Mouse (Mus musculus): ENCODE results near the gene Kcng3. TPM values are rescaled to one million over a fixed set of nuclear protein-coding genes. Genes with fewer than 3 reads are reported as not detected.
A peak's percentile ranks its signal among the peaks of the same experiment; 100 is the strongest.

Gene Kcng3
- total RNA-seq (2021): 10 to 100 TPM; 10.6 to 11.7 TPM
- long read RNA-seq, experiment 1: 0 reads
- long read RNA-seq, experiment 2: 0 reads

DNA sequence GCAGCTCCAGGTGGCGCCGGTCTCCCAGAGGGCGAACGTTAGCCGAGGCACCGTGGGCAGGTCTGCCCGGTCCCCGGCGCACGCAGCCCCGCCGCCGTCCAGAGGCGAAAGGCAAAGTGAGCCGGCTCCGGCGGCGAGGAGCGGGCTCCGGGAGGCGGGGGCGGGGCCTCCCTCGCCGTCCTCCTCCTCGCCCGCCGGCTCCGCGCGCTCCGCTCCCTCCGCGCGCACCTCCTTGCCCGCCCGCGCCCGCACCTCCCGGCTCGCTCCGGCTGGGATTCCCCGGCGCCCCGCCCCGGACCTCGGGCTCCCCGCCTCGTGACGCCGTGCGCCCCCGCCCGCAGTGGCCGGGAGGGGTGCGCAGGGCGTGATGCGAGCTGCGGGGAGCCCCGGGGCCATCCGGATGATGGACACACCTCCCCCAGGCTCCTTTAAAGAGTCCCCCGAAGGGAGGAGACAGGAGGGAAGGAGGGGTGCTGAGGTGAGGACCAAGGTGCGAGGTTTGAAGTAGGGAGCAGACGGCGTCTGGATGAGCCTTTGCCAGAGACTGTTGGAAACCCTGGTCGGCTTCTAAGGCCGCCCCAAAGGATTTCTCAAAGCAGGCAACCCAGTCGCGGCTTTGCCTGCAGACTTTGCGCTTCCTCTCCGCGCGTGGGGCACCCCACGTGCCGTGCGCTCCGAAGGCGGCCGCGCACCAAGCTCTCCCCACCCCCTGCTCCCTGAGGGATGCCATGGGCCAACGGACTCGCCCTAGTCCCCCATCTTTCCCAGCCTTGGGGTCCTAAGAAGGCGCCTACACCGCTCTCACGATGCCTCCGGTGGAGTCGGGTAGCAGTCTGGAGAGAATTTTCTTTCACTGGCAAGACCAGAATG lies at the start of gene Kcng3:
TSS of gene Kcng3 (minus strand) at position 113 of the 870 bp plus-strand sequence.
- peak; percentile 24 to 59 for DNase-seq (ENCODE audit: low spot score in 2 of 2)

DNA sequence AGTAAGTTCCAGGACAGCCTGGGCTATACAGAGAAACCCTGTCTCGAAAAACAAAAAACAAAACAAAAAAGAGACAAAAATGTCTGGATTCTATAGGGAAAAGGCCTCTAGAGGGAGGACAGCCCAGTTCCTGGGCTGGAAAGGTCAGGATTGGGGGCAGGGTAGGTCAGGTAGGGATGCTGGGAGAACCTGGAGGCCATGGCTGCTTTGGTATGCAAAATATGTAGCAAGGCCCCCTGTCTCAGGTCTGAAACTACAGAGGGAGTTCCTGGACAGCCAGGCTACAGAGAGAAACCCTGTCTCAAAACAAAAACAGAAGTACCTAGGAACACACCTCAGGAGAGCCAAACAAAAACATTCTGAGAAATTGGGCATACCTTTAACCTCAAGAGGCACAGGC lies 45.7 kb upstream of the Kcng3 start:
- no peak for DNase-seq (ENCODE audit: low spot score in 2 of 2)

DNA sequence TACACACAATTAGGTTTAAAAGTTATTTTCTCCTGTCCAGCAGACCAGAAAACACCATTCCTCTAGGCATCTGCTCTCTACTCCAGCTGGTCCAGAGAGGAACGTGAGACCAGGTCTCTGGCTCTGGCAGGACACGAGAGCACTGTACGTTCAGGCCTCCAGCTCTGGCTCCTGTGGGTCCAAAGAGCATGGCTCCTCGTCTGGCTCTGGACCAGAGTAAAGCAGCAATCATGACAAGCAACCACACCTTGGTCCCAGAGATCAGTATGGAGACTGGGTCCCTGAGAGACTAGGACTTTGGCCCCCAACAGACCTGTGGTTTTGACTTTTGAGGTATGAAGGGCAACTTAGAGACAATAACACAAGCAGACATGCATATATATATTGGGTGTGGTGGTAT lies 41.0 kb upstream of the Kcng3 start:
- DNase-seq (ENCODE audit: low spot score in 2 of 2): no peak

DNA sequence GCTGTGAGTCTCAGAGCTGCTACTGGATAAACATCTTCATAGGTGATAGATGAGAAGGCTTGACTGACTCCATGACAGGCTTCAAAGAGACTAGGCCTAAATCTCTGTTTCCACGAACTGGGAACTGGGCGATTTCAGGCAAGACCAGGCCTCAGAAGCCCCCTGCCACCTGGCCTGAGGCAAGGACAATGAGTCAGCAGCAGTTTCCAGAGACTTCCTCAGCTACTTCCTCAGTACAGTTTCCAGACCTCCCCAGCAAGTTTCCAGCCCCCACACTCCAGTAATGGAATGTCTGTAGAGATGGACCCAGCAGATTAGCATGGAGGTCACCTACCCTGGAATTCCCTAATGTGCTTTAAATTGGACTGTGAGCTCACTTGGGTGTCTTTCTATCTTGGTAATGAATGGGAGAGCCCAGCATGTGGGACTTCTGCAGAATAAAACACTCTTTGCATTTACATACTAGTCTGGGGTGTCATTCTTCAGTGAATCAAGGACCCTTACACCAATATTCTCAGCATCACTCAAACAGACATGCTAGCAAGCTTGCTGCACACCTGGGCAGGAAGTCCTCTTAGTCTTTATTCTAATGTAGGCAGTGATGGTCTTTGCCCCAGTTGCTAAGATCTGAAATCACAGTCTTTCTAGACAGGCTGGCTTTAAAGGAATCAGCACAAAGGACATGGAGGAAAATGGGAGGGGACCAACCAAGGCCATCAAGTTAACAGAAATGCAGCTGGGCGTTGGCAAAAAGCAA lies 36.4 kb upstream of the Kcng3 start:
- DNase-seq (ENCODE audit: low spot score in 2 of 2): no peak

DNA sequence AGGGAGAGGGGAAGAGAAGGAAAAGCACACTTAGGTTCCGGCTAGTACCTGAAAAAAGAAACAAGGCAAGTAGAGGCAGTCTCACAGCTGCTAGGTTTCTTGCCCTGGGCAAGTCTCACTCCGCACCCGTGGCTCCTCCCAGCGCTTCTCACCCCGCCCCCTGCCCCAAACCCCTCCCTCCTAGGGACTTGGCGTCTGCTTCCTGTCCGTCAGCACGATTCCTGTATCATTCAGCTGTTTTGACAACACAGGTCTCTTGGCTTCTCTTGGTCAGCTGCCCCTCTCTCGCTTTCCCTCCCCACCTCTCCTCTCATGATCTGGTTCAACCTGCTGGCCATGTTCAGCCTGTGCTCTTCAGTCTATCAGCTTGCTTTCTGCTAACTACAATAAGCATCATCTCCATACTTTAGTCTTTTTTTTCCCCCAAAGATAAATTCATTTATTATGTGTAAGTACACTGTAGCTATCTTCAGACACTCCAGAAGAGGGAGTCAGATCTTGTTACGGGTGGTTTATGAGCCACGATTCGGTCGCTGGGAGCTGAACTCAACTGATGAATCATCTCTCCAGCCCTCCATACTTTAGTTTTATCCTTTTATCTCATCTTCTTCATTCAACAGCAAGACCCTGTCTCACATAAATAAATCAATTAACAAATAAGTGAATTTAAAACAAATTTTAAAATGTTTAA lies 35.0 kb upstream of the Kcng3 start:
- no peak for DNase-seq (ENCODE audit: low spot score in 2 of 2)

DNA sequence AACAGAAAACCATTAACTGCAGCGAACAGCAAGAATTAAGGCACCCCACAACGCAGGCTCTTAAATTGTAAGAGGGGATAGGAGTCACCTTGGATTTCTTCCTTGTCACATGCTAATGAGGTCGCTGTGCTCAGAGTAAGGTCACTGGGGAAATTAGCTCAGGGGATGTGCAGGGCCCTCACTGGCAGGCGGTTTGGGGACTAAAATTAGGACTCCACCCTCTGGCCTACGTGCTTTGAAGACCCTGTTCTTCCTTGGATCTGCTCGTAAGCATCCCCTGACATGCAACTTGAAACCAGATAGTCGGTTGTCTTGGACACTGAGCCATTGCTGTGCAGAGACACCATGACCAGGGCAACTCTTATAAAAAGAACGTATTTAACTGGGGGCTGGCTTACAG lies 33.1 kb upstream of the Kcng3 start:
- no peak for DNase-seq (ENCODE audit: low spot score in 2 of 2)

DNA sequence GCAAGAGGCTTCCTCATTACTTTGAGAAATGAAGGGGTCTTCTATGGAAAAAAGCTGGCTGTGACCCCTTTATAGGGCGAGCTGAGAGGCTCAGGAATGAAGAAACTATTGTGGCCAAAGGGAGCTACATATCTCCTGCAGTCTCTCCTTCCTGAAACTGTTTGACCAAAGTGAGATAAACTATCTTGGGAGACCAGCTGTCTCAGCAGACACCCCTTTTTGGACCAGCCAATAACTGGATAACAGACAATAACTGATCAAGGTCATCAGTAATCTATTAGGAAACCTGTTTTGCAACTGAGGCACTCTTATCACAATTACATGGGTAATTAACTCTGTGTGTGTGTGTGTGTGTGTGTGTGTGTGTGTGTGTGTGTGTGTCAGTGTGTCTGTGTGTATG lies 27.2 kb upstream of the Kcng3 start:
- no peak for DNase-seq (ENCODE audit: low spot score in 2 of 2)

DNA sequence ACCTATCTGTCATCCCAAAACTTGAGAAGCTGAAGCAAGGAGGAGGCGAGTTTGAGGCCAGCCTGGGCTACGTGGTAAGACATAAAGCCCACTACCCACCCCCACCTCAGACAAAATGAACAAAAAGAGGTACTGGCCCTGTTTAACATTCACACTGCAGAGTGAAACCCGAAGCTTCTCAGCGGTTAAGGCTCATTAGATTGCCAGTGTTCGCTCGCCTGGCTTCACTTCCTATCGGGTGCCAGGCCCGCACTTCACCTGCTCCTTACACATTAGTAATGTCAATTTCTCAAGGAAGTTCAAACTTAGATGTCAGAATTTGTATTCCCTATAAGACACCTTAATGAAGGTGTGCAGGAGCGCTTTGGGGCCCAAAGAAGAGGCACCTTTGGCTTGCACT lies 25.7 kb upstream of the Kcng3 start:
- no peak for DNase-seq (ENCODE audit: low spot score in 2 of 2)

DNA sequence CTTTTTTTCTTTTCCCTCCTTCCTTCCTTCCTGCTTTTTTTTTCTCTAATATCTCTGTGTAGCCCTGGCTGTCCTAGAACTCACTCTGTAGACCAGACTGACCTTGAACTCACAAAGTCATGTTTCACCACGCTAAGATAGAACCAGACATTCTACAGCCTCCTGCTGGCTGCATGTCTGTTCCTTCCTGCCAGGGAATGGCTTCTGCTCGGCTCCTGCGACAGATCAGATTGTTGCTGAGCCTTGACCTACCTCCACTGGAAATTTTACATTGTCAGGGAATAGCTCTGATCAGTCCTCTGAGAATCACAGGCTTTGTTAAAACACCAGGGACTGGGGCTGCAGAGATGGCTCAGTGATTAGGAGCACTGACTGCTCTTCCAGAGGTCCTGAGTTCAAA lies 24.0 kb upstream of the Kcng3 start:
- DNase-seq (ENCODE audit: low spot score in 2 of 2): no peak

DNA sequence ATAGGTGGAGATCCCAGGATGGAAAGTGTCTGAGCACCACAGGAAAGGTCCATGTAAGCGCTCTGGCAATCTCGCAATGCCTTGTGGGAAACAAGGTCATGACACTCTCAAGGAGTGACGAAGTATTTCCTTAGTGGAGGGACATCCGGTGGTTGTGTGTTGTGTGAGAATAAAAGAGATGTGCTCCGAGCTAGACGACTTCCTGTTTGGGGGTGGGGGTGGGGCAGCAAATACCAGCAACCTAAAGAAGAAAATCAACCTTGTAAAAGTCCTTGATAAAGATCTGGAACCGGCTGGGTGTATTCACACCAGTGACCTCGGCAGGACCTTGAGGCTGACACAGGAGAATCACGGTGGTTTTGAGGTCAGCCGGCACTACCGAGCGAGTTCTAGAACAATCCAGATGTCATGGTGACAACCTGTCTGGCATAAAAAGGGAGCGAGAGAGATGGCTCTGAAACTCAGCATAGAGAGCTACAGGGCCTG lies 23.0 kb upstream of the Kcng3 start:
- DNase-seq (ENCODE audit: low spot score in 2 of 2): no peak

DNA sequence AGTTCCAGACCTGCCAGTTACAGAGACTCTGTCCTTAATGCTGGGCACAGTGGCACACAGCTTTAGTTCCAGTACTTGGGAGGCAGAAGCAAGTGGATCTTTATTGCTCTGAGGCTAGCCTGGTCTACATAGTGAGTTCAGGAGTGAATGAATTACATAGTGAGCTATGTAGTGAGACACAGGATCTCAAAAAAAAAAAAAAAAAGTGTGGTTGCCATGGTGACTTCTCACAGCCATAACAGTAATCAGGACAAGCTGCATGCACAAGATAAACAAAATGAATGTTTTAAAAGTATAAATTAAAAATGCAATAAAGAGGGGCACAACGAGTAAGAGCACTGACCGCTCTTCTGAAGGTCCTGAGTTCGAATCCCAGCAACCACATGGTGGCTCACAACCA lies 21.9 kb upstream of the Kcng3 start:
- DNase-seq (ENCODE audit: low spot score in 2 of 2): no peak

DNA sequence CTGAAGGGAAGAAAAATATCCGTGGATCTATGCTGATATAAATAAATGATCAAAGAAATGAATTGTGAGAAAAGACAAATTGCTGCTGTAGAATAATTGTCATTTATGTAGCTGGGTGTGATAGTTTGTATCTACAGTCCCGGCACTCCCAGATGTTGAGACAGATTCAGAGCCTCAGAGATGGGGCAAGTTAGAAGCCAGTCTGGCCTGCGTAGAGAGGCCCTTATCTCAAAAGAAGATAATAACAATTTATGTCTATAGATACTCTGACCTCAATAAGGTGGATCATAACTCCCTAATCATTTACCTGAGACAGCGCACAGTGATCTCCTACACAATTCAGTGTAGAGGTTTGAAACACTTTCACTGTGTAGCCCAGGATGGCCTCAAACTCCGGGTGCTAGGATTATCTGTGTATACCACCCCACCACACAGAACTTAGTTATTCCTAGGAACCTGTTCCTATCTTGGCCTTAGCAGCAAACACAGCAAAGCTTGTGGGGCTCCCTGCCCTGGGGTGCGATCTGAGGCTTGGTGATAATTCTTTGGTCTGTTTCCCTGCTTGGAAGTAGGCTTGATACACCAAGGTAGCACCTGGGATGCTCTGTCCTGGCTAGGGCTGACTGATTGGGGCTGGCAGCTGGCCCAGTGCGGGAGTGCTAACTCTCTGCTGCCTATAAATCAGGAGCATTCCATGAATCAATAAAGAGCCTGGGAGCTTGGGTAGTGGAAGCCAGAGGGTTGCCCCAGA lies 19.4 kb upstream of the Kcng3 start:
- DNase-seq (ENCODE audit: low spot score in 2 of 2): no peak

DNA sequence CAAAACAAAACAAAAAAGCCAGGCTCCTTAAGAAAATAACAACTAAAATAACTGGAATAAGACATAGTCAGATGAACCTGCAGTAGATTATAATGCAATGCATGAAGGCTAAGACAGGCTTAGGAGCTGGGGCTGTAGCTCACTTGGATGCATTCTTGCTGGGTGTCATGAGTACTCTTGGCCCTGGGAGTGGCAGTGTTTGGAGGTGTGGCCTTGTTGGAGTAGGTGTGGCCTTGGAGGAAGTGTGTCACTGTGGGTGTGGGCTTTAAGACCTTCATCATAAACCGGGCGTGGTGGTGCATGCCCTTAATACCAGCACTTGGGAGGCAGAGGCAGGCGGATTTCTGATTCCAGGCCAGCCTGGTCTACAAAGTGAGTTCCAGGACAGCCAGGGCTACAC lies 18.3 kb upstream of the Kcng3 start:
- no peak for DNase-seq (ENCODE audit: low spot score in 2 of 2)

DNA sequence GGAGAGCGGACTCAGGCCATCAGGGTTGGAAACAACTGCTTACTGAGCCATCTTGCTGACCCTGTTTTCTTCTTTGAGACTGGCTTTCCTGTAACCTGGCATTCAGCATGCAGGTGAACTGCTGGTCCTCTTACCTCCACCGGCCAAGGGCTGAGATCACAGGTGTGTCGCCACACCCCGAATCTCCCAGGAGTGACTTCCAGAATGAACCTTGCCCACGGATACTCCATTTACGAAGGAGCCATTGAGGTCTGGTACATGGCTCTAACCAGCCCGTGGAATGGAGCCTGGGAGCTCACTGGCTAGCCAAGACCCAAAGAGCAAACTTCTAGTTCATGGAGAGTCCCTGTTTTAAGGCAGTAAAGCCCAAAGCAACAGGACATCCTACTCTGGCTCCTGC lies 15.7 kb upstream of the Kcng3 start:
- DNase-seq (ENCODE audit: low spot score in 2 of 2): no peak

DNA sequence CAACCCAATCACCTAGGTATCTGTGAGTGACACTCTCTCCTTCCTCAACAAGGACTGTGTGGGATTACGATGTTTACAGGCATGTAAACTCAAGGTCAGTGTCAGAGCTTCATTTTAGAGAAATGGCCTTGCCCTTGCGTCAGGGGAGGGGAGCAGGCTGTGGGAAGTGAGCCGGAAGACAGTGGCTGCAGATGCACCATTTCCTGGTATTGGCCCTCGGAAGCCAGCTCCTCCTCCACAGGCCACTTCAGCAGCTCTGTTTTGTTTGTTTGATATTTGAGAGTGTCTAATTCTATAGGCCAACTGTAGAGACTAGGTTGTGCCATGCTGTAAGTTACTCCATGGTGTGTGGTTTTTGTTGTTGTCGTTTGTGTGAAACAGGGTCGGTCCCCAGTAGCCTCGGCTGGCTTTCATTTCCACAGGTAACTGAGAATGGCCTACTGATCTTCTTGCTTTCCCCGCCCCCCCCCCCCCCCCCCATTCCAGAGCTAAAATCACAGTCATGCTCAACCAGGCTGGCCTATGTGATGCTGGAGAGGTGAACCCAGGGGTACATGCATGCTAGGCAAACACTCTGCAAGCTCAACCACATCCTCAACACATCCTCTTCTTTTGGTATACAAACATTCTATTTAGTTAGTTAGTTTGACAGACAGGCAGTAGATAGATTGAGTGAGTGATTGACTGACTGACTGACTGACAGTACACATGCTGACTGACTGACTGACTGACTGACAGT lies 14.9 kb upstream of the Kcng3 start:
- no peak for DNase-seq (ENCODE audit: low spot score in 2 of 2)

DNA sequence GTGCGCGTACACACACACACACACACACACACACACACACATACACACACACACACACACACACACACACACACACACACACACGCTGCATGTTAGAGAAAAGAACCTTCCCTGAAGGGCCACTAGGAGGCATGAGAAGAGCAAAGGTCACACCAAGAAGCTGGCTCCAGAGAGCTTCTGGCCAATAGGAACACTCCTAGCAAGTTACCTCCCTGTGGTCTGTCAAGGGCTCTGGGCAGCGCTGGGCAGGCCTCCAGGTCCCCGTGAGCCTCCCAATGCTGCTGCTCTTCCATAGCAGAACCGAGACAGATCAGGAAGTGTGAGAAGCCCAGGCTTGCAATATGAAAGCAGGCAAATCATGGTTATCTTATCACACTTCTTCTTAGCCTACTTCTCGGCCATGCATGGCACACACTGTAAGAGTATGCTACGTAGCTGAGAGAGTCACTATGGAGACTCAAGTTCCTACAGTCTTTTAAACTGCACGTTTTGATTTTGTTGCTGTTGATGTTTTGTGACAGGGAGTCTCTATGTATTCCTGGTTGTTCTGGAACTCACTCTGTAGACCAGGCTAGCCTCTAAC lies 13.6 kb upstream of the Kcng3 start:
- no peak for DNase-seq (ENCODE audit: low spot score in 2 of 2)

DNA sequence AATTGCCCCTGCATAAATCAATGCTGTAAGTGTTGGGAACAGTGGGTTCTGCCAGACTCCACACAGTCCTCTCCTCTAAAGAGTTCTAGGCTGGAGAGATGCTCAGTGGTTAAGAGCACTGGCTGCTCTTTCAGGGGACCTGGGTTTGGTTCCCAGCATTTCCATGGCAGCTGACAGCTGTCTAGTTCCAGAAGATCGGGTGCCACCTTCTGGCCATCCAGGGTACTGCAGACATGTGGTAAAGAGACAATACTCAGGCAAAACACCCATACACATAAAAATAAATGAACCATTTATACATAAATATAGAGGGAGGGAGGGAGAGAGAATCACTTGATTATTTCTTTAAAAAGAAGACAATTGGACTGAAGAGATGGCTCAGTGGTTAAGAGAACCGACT lies 5.7 kb upstream of the Kcng3 start:
- DNase-seq (ENCODE audit: low spot score in 2 of 2): no peak

DNA sequence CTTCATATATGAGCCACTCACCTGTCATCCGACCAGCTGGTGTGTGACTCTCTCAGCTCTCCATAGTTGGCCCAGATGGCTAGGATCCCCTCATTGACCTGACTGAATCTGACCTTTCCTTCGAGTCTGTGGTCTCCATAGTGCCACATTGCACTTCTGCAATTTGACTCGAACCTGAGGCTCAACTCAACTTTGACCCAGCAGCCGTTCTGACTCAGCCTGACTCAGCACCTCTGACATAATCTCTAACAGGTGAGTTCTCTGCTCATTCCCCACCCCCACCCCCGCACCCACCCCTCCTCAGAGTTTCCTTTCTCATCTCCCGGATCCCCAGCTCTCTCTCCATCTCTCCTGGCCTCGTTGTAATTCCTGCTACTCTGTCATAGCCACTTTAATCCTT lies 4.7 kb upstream of the Kcng3 start:
- DNase-seq (ENCODE audit: low spot score in 2 of 2): no peak

DNA sequence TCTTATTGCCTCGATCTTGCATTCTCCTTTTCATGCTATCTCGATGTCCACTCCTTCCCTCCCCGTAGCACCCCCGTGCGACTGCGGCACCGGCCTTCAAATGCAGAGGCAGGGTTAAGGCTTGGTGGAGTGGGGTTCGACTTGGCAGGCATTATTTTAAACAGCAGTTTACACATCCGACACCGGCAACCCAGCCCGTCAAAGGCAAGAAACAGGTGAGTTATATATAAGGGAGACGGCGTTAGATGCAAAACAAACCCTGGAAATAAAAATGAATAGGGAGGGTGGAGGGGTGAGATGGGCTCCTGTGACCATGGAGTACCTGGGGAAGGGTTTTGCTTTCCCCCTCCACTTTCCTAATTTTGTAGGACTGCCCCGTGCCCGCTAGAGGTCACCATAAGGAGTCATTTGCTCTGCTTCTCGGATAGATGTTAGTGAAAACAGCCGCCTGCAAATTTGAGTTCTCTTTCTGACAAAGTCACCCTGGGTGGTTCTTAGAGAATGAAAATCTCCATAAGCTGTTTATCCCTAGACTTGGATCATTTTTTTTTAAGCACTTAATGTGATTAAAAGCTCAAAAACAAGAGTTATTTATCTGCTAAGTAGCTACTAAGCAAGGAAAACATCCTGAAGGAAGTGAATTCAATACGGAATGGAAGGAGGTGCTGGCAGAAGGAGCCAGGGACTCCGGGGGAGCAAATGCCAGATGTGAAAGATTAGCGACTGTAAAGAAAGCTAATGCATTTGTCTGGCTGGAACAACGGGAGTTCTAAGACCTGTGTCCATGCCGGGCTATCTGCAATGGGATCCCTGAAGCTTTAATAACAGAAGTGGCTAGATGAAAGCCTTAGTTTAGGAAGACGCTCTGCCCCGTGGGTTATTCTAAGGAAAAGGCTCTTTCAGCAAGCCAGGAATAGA lies 1.2 kb upstream of the Kcng3 start:
- DNase-seq (ENCODE audit: low spot score in 2 of 2): peak; percentile 64 to 69

Data from left cerebral cortex, adult 18-20 months (tissue).